Mouse (Mus musculus): Measurements from ENCODE around the gene Ttc28. TPM values are rescaled to one million over a fixed set of nuclear protein-coding genes. Genes with fewer than 3 reads are reported as not detected.

Gene Ttc28
- polyA plus RNA-seq, 1 experiment from 2014 or later: 0.85 TPM

GRCm38 (mm10) chr5:111113694-111114375 is 234.2 kb downstream of the Ttc28 start:
- H3K27ac ChIP-seq (ENCODE audit: low read length): no peak overlapping the region
- no peaks in the 10 kb centered on the region for H3K27me3 ChIP-seq (ENCODE audit: control insufficient read depth, insufficient read depth, low read depth, low read length)
- no peaks in the 10 kb centered on the region for H3K36me3 ChIP-seq (ENCODE audit: control insufficient read depth, insufficient read depth)
- no peak overlapping the region for H3K4me3 ChIP-seq (ENCODE audit: low read depth, low read length)
- no peak overlapping the region for H3K9ac ChIP-seq (ENCODE audit: low read depth, low read length)
- WGBS (ENCODE audit: insufficient replicate concordance): 39% methylated on average over 8 of the region's 8 CpGs
- no peak for ATAC-seq (ENCODE audit: low read depth)
- no peaks in the 10 kb centered on the region for H3K9me3 ChIP-seq (replicated peaks; ENCODE audit: control insufficient read depth, low read length)
- H3K4me1 ChIP-seq (ENCODE audit: control insufficient read depth, low read depth, low read length): no peaks in the 10 kb centered on the region
- H3K4me2 ChIP-seq (ENCODE audit: low read depth, low read length): no peak overlapping the region

GRCm38 (mm10) chr5:111114597-111114996 is 235.0 kb downstream of the Ttc28 start:
- H3K4me1 ChIP-seq (ENCODE audit: control insufficient read depth, low read depth, low read length): no peaks in the 10 kb centered on the region
- 67% methylated on average over 10 of the region's 10 CpGs for WGBS (ENCODE audit: insufficient replicate concordance)
- H3K36me3 ChIP-seq (ENCODE audit: control insufficient read depth, insufficient read depth): no peaks in the 10 kb centered on the region
- H3K9me3 ChIP-seq (replicated peaks; ENCODE audit: control insufficient read depth, low read length): no peaks in the 10 kb centered on the region
- no peak overlapping the region for H3K27ac ChIP-seq (ENCODE audit: low read length)
- H3K9ac ChIP-seq (ENCODE audit: low read depth, low read length): no peak overlapping the region
- H3K4me3 ChIP-seq (ENCODE audit: low read depth, low read length): no peak overlapping the region
- no peaks in the 10 kb centered on the region for H3K27me3 ChIP-seq (ENCODE audit: control insufficient read depth, insufficient read depth, low read depth, low read length)
- ATAC-seq (ENCODE audit: low read depth): no peak
- no peak overlapping the region for H3K4me2 ChIP-seq (ENCODE audit: low read depth, low read length)

GRCm38 (mm10) chr5:111115519-111116350 is 236.1 kb downstream of the Ttc28 start:
- Histone ChIP-seq H3K4me3 (ENCODE audit: low read depth, low read length) (no peak overlapping the region), H3K4me2 (ENCODE audit: low read depth, low read length) (no peak overlapping the region), H3K36me3 (ENCODE audit: control insufficient read depth, insufficient read depth) (no peaks in the 10 kb centered on the region), H3K27me3 (ENCODE audit: control insufficient read depth, insufficient read depth, low read depth, low read length) (no peaks in the 10 kb centered on the region), H3K27ac (ENCODE audit: low read length) (no peak overlapping the region), H3K4me1 (ENCODE audit: control insufficient read depth, low read depth, low read length) (no peaks in the 10 kb centered on the region), H3K9me3 (replicated peaks; ENCODE audit: control insufficient read depth, low read length) (no peaks in the 10 kb centered on the region), H3K9ac (ENCODE audit: low read depth, low read length) (no peak overlapping the region)
- WGBS (ENCODE audit: insufficient replicate concordance): 14% methylated on average over 15 of the region's 15 CpGs
- no peak for ATAC-seq (ENCODE audit: low read depth)

- no peaks in the 10 kb centered on the region for H3K27me3 ChIP-seq (ENCODE audit: control insufficient read depth, insufficient read depth, low read depth, low read length)
- no peak overlapping the region for H3K4me2 ChIP-seq (ENCODE audit: low read depth, low read length)
- no peaks in the 10 kb centered on the region for H3K9me3 ChIP-seq (replicated peaks; ENCODE audit: control insufficient read depth, low read length)
- no peaks in the 10 kb centered on the region for H3K36me3 ChIP-seq (ENCODE audit: control insufficient read depth, insufficient read depth)
- no peak overlapping the region for H3K9ac ChIP-seq (ENCODE audit: low read depth, low read length)
- ATAC-seq (ENCODE audit: low read depth): no peak
- H3K4me1 ChIP-seq (ENCODE audit: control insufficient read depth, low read depth, low read length): no peaks in the 10 kb centered on the region
- no peak overlapping the region for H3K4me3 ChIP-seq (ENCODE audit: low read depth, low read length)
- WGBS (ENCODE audit: insufficient replicate concordance): 69% methylated on average over 3 of the region's 3 CpGs
- H3K27ac ChIP-seq (ENCODE audit: low read length): no peak overlapping the region
Measured at GRCm38 (mm10) chr5:111119805-111120204, 240.2 kb downstream of the Ttc28 start.

- Histone ChIP-seq H3K36me3 (ENCODE audit: control insufficient read depth, insufficient read depth) (no peaks in the 10 kb centered on the region), H3K9ac (ENCODE audit: low read depth, low read length) (no peak overlapping the region), H3K9me3 (replicated peaks; ENCODE audit: control insufficient read depth, low read length) (no peaks in the 10 kb centered on the region), H3K4me3 (ENCODE audit: low read depth, low read length) (no peak overlapping the region), H3K4me1 (ENCODE audit: control insufficient read depth, low read depth, low read length) (no peaks in the 10 kb centered on the region), H3K4me2 (ENCODE audit: low read depth, low read length) (no peak overlapping the region), H3K27ac (ENCODE audit: low read length) (no peak overlapping the region), H3K27me3 (ENCODE audit: control insufficient read depth, insufficient read depth, low read depth, low read length) (no peaks in the 10 kb centered on the region)
- no peak for ATAC-seq (ENCODE audit: low read depth)
- 70% methylated on average over 7 of the region's 7 CpGs for WGBS (ENCODE audit: insufficient replicate concordance)
Measured at GRCm38 (mm10) chr5:111120298-111120697, 240.7 kb downstream of the Ttc28 start.

- no peak overlapping the region for H3K9ac ChIP-seq (ENCODE audit: low read depth, low read length)
- no peaks in the 10 kb centered on the region for H3K27me3 ChIP-seq (ENCODE audit: control insufficient read depth, insufficient read depth, low read depth, low read length)
- H3K4me2 ChIP-seq (ENCODE audit: low read depth, low read length): no peak overlapping the region
- H3K27ac ChIP-seq (ENCODE audit: low read length): no peak overlapping the region
- no peak for ATAC-seq (ENCODE audit: low read depth)
- no peaks in the 10 kb centered on the region for H3K36me3 ChIP-seq (ENCODE audit: control insufficient read depth, insufficient read depth)
- WGBS (ENCODE audit: insufficient replicate concordance): 66% methylated on average over 10 of the region's 10 CpGs
- H3K4me1 ChIP-seq (ENCODE audit: control insufficient read depth, low read depth, low read length): no peaks in the 10 kb centered on the region
- H3K9me3 ChIP-seq (replicated peaks; ENCODE audit: control insufficient read depth, low read length): no peaks in the 10 kb centered on the region
- no peak overlapping the region for H3K4me3 ChIP-seq (ENCODE audit: low read depth, low read length)
Measured at GRCm38 (mm10) chr5:111120705-111121420, 241.3 kb downstream of the Ttc28 start.

- no peak for ATAC-seq (ENCODE audit: low read depth)
- H3K4me2 ChIP-seq (ENCODE audit: low read depth, low read length): no peak overlapping the region
- H3K9me3 ChIP-seq (replicated peaks; ENCODE audit: control insufficient read depth, low read length): no peaks in the 10 kb centered on the region
- H3K4me1 ChIP-seq (ENCODE audit: control insufficient read depth, low read depth, low read length): no peaks in the 10 kb centered on the region
- H3K9ac ChIP-seq (ENCODE audit: low read depth, low read length): no peak overlapping the region
- WGBS (ENCODE audit: insufficient replicate concordance): 70% methylated on average over 9 of the region's 9 CpGs
- H3K36me3 ChIP-seq (ENCODE audit: control insufficient read depth, insufficient read depth): no peaks in the 10 kb centered on the region
- H3K27ac ChIP-seq (ENCODE audit: low read length): no peak overlapping the region
- H3K27me3 ChIP-seq (ENCODE audit: control insufficient read depth, insufficient read depth, low read depth, low read length): no peaks in the 10 kb centered on the region
- no peak overlapping the region for H3K4me3 ChIP-seq (ENCODE audit: low read depth, low read length)
Measured at GRCm38 (mm10) chr5:111122332-111123049, 242.9 kb downstream of the Ttc28 start.

- H3K27ac ChIP-seq (ENCODE audit: low read length): no peak overlapping the region
- no peak overlapping the region for H3K4me3 ChIP-seq (ENCODE audit: low read depth, low read length)
- H3K9me3 ChIP-seq (replicated peaks; ENCODE audit: control insufficient read depth, low read length): no peaks in the 10 kb centered on the region
- H3K27me3 ChIP-seq (ENCODE audit: control insufficient read depth, insufficient read depth, low read depth, low read length): no peaks in the 10 kb centered on the region
- H3K9ac ChIP-seq (ENCODE audit: low read depth, low read length): no peak overlapping the region
- WGBS (ENCODE audit: insufficient replicate concordance): 64% methylated on average over 12 of the region's 12 CpGs
- H3K4me2 ChIP-seq (ENCODE audit: low read depth, low read length): no peak overlapping the region
- no peak for ATAC-seq (ENCODE audit: low read depth)
- no peaks in the 10 kb centered on the region for H3K36me3 ChIP-seq (ENCODE audit: control insufficient read depth, insufficient read depth)
- H3K4me1 ChIP-seq (ENCODE audit: control insufficient read depth, low read depth, low read length): no peaks in the 10 kb centered on the region
Measured at GRCm38 (mm10) chr5:111123050-111123746, 243.6 kb downstream of the Ttc28 start.

Data from liver, embryonic 16.5 days (tissue).